Mouse (Mus musculus) lung, postnatal 0 days (tissue): ENCODE measurements at regions not wholly inside any gene's neighbourhood (a gene's known extent, or its start where the extent isn't known, plus 50 kb on each side); places are given as distances from the start of the nearest gene placed in this dataset.

Experiments used
- CTCF ChIP-seq: IDR thresholded peaks from 2 replicates; pipeline ENCODE4 v1.5.1; 2016; ENCODE audit warnings: antibody characterized with exemption, mild to moderate bottlenecking
- EP300 ChIP-seq: IDR thresholded peaks from 2 replicates; pipeline ENCODE4 v1.6.1; 2016; ENCODE audit warnings: antibody characterized with exemption, mild to moderate bottlenecking, control low read depth

DNA sequence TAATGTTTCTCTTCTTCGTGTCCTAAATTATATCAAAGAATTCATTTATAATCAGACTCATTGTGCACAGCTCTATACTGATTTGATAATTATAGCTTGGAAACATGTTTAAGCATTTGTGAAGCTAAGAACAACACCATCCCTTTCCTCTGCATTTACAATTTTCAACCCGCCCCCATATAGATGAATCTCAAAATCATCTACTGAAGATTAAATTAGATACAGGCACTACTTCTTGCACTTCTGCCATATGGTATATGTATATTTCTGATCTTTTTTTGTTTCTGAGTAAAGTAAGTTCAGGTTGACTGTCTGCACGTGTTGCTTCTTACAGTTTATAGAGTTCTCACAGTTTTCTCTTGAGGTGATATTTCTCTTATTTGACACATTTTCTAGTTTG, 583.1 kb upstream of the C030005K15Rik start:
- no peak for TF ChIP-seq CTCF
- no peak for TF ChIP-seq EP300
